Mouse (Mus musculus) layer of hippocampus, adult 2 months (tissue): Measurements from ENCODE around the gene Hist1h2br. TPM values are rescaled to one million over a fixed set of nuclear protein-coding genes. Genes with fewer than 3 reads are reported as not detected.

Experiments used
- DNase-seq, 2 experiments: peaks; one replicate each; pipeline ENCODE4 v3.0.0; 2022; ENCODE audit warnings: low spot score in 2 of 2
- H3K27ac ChIP-seq: fragments of 200-600 bp; 2 replicates; pipeline ENCODE4 v1.8.1; 2022
- H3K4me3 ChIP-seq: fragments of 200-600 bp; 2 replicates; pipeline ENCODE4 v1.8.1; 2022; ENCODE audit warnings: mild to moderate bottlenecking
- CTCF ChIP-seq: fragments of 200-600 bp; conservative IDR thresholded peaks from 2 replicates; pipeline ENCODE4 v1.8.1; 2022; ENCODE audit warnings: antibody characterized with exemption, mild to moderate bottlenecking, moderate library complexity
- microRNA-seq, 2 experiments: library from miRNA; unstranded; fragments of <30 nt; microRNA quantifications; one replicate each; pipeline ENCODE4 v1.2.0; 2021
- total RNA-seq, 2 experiments: library from RNA; stranded (reverse); gene quantifications; 2 replicates each; pipeline ENCODE4 v1.2.3; 2021

Gene Hist1h2br
- total RNA-seq, 2 experiments from 2014 or later: 38.6 to 42.0 TPM

DNA sequence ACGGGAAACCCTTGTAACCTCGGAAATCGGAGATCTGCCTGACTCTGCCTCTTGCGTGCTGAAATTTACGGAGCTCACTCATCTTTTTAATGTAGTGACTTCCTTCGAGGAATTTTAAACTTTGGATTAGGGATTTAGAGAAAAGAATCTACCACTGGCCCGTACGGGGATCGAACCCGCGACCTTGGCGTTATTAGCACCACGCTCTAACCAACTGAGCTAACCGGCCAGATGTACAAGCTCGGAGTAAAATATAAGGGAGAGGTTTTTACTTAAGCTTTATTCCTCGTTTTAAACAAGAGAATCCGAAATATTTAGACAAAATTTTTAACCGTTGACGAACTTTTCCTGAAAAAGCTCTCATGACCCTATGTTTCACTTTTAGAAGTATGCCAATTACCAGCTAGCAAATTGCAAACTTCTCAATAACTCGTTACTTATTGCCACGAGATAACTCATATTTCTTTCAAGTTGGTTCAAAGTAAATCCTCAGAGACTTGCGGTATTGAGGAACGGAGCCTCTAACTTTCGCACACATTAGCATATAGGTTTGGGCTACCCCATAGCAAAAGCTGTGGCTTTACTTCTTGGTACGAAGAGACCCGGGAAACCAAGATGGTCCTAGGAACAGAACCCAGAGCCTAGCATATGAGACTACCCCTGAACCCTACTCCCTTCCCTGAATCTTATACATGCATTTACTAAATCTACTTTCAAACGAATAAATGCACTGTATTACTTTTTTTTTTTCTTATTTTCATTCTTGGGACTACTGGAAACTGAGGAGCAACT, 48.5 kb downstream of the Hist1h2br start:
- peak; percentile 44 to 52 for DNase-seq
- H3K27ac ChIP-seq: no peak overlapping the region
- peak overlapping the region; percentile 58 for H3K4me3 ChIP-seq
- no peak for TF ChIP-seq CTCF

DNA sequence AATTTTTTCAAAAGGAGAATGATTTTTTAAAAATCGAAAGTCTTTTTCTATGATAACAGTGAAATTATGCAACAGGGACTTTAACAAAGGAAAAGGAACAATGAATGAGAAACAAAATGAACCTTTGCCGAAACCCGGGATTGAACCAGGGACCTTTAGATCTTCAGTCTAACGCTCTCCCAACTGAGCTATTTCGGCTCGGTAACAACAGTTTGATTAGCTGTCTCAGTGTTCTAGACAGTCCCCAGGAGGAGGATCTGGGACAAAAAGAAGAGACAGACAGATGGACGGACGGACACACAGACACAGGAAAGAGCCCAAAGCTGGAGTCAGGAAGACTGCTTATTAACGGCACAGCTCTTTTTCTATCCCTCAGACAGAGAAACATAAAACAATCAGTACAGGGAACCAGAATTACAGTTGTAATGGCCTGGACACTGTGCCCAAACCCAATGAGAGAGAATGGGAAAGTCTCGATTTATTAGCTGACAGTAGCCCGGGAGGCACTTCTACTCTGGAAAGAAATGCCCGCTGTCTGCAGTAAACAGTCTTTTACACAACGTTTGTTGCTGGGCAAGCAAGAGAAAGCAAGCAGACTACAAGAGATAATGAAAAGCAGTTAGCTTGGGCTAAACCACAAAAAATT, 49.3 kb downstream of the Hist1h2br start:
- TF ChIP-seq CTCF: no peak
- peak; percentile 60 to 63 for DNase-seq
- peak overlapping the region; percentile 58 for H3K4me3 ChIP-seq
- H3K27ac ChIP-seq: no peak overlapping the region

DNA sequence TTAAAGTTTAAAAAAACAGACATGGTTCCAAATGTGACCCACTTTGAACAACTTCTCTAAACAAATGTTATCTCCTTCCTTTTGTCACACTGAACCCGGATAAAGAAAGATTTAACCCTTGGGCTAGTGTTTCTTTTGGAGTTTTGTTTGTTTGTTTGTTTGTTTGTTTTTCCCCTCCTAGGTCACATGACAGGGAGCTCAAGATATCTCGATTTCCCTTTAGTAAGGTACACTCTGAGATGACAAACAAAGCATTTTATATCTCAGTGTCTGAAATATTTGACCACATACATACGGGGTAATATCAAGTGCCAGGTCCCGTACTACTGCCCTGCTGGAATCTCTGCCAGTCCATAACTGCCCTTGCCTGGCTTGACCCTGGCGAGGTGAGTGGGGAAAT, 49.9 kb downstream of the Hist1h2br start:
- DNase-seq: no peak
- Histone ChIP-seq H3K4me3 (peak overlapping the region; percentile 58), H3K27ac (no peak overlapping the region)
- TF ChIP-seq CTCF: no peak

DNA sequence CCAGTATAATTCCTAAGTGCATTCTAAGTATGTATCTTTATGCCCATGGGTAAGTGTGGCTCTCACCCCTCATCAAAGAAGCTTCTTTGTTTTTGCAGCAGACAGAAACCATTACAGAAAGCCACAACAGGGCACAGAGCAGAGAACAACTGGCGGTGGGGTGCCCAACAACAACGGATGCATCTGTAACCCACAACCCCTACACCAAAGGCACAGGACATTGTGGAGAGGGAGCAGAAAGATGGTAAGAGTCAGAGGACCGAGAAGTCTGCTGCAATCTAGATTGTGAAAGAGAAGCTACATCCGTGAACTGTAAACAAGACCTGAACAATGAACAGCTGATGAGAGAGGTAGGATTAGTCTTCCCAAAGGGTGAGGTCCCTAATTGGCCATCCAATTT, 51.0 kb downstream of the Hist1h2br start:
- TF ChIP-seq CTCF: no peak
- no peak overlapping the region for H3K27ac ChIP-seq
- H3K4me3 ChIP-seq: no peak overlapping the region
- DNase-seq: no peak

Small RNAs within 50 kb of the gene (microRNA-seq; reads per million reads assigned to microRNA genes)
- 0 reads per million in 2 experiments for gene Gm19658
- 0 reads per million in 2 experiments for gene Gm44346
- gene Gm44466: 0 reads per million in 2 experiments

Other genes with a start within 250 kb of the Hist1h2br start
- gene Olfr1362, start 219.7 kb upstream of the Hist1h2br start, total RNA-seq: not detected
- not detected for gene Olfr11, start 191.2 kb upstream of the Hist1h2br start, total RNA-seq
- gene Olfr1361, start 170.4 kb upstream of the Hist1h2br start, total RNA-seq: not detected
- not detected for gene Olfr1360, start 156.3 kb upstream of the Hist1h2br start, total RNA-seq
- gene Olfr1359, start 135.6 kb upstream of the Hist1h2br start, total RNA-seq: not detected
- 10 to 100 TPM; 25.0 to 36.7 TPM for gene Hist1h2bl, start 117.6 kb upstream of the Hist1h2br start, total RNA-seq
- 10 to 100 TPM; 27.6 to 54.9 TPM for gene Hist1h2ai, start 117.3 kb upstream of the Hist1h2br start, total RNA-seq
- gene Hist1h3h, start 116.1 kb upstream of the Hist1h2br start, total RNA-seq: 10 to 100 TPM; 51.3 to 58.2 TPM
- gene Hist1h2bm, start 111.7 kb upstream of the Hist1h2br start, total RNA-seq: 1 to 10 TPM; 4.2 to 8.2 TPM
- 10 to 100 TPM; 16.7 to 19.3 TPM for gene Hist1h4j, start 98.7 kb upstream of the Hist1h2br start, total RNA-seq
- 100 to 1,000 TPM; 269 to 298 TPM for gene Hist1h4k, start 83.2 kb upstream of the Hist1h2br start, total RNA-seq
- gene Hist1h2ak, start 79.9 kb upstream of the Hist1h2br start, total RNA-seq: 10 to 100 TPM; 15.1 TPM
- 1 to 10 TPM; 8.3 to 9.4 TPM for gene Hist1h2bn, start 79.6 kb upstream of the Hist1h2br start, total RNA-seq
- gene Hist1h1b, start 53.1 kb upstream of the Hist1h2br start, total RNA-seq: 1 to 10 TPM; 6.3 to 8.1 TPM
- gene Hist1h3i, start 50.4 kb upstream of the Hist1h2br start, total RNA-seq: 10 to 100 TPM; 61.0 to 71.7 TPM
- 1 to 10 TPM in 1 of 2 experiments, not detected in 1; 2.8 TPM for gene Hist1h2an, start 46.5 kb upstream of the Hist1h2br start, total RNA-seq
- 1 to 10 TPM; 6.8 to 8.1 TPM for gene Hist1h2bp, start 46.3 kb upstream of the Hist1h2br start, total RNA-seq
- 10 to 100 TPM; 39.6 to 42.1 TPM for gene Hist1h2bq, start 23.5 kb upstream of the Hist1h2br start, total RNA-seq
- 10 to 100 TPM; 30.7 to 36.0 TPM for gene Hist1h2ao, start 23.3 kb upstream of the Hist1h2br start, total RNA-seq
- 100 to 1,000 TPM; 247 to 254 TPM for gene Hist1h4m, start 22.0 kb upstream of the Hist1h2br start, total RNA-seq
- 10 to 100 TPM; 26.5 to 46.4 TPM for gene Hist1h4n, start 1.5 kb upstream of the Hist1h2br start, total RNA-seq
- gene Hist1h2ap, start 236 bp upstream of the Hist1h2br start, total RNA-seq: 10 to 100 TPM; 11.3 to 15.9 TPM
- 1 to 10 TPM; 3.5 to 4.6 TPM for gene Zfp184, start 111.4 kb downstream of the Hist1h2br start, total RNA-seq
- under 1 TPM in 1 of 2 experiments, not detected in 1; 0.18 TPM for gene Pom121l2, start 147.5 kb downstream of the Hist1h2br start, total RNA-seq
- under 1 TPM; 0.32 to 0.51 TPM for gene Prss16, start 176.0 kb downstream of the Hist1h2br start, total RNA-seq
- 10 to 100 TPM; 12.5 to 17.0 TPM for gene Hist1h2ah, start 201.8 kb downstream of the Hist1h2br start, total RNA-seq
- 10 to 100 TPM; 23.5 to 24.4 TPM for gene Hist1h2bk, start 202.1 kb downstream of the Hist1h2br start, total RNA-seq
- 10 to 100 TPM; 64.2 to 71.7 TPM for gene Hist1h4i, start 207.6 kb downstream of the Hist1h2br start, total RNA-seq
- gene Hist1h2ag, start 209.2 kb downstream of the Hist1h2br start, total RNA-seq: 10 to 100 TPM; 16.5 to 20.6 TPM
- gene Hist1h2bj, start 209.5 kb downstream of the Hist1h2br start, total RNA-seq: 10 to 100 TPM; 12.9 to 15.9 TPM